Mouse (Mus musculus): ENCODE measurements around the gene Ptcd2. TPM values are rescaled to one million over a fixed set of nuclear protein-coding genes. Genes with fewer than 3 reads are reported as not detected.

Ptcd2 gene
- polyA plus RNA-seq, 1 experiment from 2014 or later = 65.1 TPM

DNA sequence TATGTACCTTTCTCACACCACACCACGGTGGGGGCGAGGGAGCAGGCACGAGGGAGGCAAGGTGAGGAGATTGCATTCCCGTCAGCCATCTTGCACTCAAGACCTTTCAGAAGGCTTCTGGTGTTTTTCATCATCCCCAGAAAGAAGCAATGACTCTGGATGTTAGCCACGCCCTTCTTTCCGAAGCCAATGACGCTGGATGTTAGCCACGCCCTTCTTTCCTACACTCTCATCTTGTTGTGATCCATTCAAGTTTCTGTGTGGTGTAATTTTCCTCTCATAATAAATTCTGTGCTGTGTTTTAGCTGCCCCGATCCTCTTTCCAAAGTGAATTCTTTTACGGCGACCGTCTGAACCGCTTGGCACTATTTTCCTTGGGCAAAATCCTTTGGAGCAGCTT is 50.3 kb downstream of the Ptcd2 start:
- no peaks in the 10 kb centered on the region for H3K4me1 ChIP-seq (ENCODE audit: control insufficient read depth, insufficient read depth, low read length)
- no peak overlapping the region for H3K4me2 ChIP-seq (ENCODE audit: low read depth, low read length)
- H3K4me3 ChIP-seq (ENCODE audit: low read depth, low read length) = no peak overlapping the region
- no peaks in the 10 kb centered on the region for H3K36me3 ChIP-seq (replicated peaks; ENCODE audit: control insufficient read depth, insufficient read depth, low read depth, low read length)
- ATAC-seq (replicated peaks; ENCODE audit: insufficient number of reproducible peaks, low FRiP score, low TSS enrichment, low read depth) = no peak
- WGBS = 91% methylated on average over 13 of the region's 13 CpGs
- no peak overlapping the region for H3K9ac ChIP-seq (replicated peaks; ENCODE audit: low read length)
- H3K27me3 ChIP-seq (ENCODE audit: control insufficient read depth, insufficient read depth, low read length) = no peaks in the 10 kb centered on the region
- H3K9me3 ChIP-seq (replicated peaks; ENCODE audit: control insufficient read depth, low read length) = no peaks in the 10 kb centered on the region
- H3K27ac ChIP-seq (replicated peaks; ENCODE audit: low read depth, low read length) = no peak overlapping the region
- no peak for DNase-seq (ENCODE audit: low spot score)

DNA sequence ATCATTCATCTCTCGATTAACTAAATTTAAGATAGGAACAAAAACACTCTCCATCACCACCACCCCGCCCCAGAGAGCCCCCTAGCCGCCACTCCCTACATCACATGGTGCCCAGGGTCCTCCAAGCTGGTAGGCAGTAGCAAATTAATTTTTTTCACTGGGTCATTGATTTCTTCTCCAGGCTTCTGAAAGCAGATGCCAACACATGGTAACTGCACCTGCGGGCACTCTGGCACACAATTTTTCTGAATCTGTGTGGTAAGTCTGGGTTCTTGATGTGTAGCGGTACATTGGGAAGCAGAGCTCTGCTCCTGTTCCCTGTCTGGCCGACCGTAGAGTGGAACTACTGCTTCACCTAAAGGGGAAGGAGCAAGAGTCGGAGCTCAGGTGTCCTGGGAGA is 53.7 kb downstream of the Ptcd2 start:
- Histone ChIP-seq H3K4me2 (ENCODE audit: low read depth, low read length) (no peak overlapping the region), H3K36me3 (replicated peaks; ENCODE audit: control insufficient read depth, insufficient read depth, low read depth, low read length) (no peaks in the 10 kb centered on the region), H3K4me3 (ENCODE audit: low read depth, low read length) (no peak overlapping the region), H3K27me3 (ENCODE audit: control insufficient read depth, insufficient read depth, low read length) (no peaks in the 10 kb centered on the region), H3K9me3 (replicated peaks; ENCODE audit: control insufficient read depth, low read length) (no peaks in the 10 kb centered on the region), H3K9ac (replicated peaks; ENCODE audit: low read length) (no peak overlapping the region), H3K4me1 (ENCODE audit: control insufficient read depth, insufficient read depth, low read length) (no peaks in the 10 kb centered on the region), H3K27ac (replicated peaks; ENCODE audit: low read depth, low read length) (no peak overlapping the region)
- ATAC-seq (replicated peaks; ENCODE audit: insufficient number of reproducible peaks, low FRiP score, low TSS enrichment, low read depth) (no peak), DNase-seq (ENCODE audit: low spot score) (no peak)
- WGBS = 88% methylated on average over 8 of the region's 8 CpGs

DNA sequence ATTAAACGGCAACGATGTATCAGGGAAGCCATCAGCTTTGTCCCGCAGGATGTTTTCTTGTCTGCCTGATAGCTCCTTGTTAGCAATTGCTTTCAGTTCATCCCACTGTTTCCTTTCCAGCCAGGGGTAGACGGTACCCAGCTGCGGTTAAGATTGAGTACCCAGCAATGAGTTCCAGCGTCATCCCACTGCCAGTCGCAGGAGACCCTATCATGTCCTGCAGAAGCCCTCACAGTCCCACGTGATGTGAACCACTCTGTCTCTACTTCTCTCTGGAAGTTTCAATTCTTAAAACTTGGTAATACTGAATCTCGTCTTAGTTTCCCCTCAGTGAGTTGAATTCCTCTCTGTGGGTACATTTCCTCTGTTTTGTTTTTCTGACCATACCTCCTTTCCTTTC is 56.7 kb downstream of the Ptcd2 start:
- H3K36me3 ChIP-seq (replicated peaks; ENCODE audit: control insufficient read depth, insufficient read depth, low read depth, low read length) = no peaks in the 10 kb centered on the region
- H3K9me3 ChIP-seq (replicated peaks; ENCODE audit: control insufficient read depth, low read length) = no peaks in the 10 kb centered on the region
- no peak overlapping the region for H3K4me3 ChIP-seq (ENCODE audit: low read depth, low read length)
- H3K4me2 ChIP-seq (ENCODE audit: low read depth, low read length) = no peak overlapping the region
- no peak overlapping the region for H3K9ac ChIP-seq (replicated peaks; ENCODE audit: low read length)
- H3K4me1 ChIP-seq (ENCODE audit: control insufficient read depth, insufficient read depth, low read length) = no peaks in the 10 kb centered on the region
- DNase-seq (ENCODE audit: low spot score) = no peak
- WGBS = 88% methylated on average over 9 of the region's 9 CpGs
- ATAC-seq (replicated peaks; ENCODE audit: insufficient number of reproducible peaks, low FRiP score, low TSS enrichment, low read depth) = no peak
- H3K27me3 ChIP-seq (ENCODE audit: control insufficient read depth, insufficient read depth, low read length) = no peaks in the 10 kb centered on the region
- no peak overlapping the region for H3K27ac ChIP-seq (replicated peaks; ENCODE audit: low read depth, low read length)

DNA sequence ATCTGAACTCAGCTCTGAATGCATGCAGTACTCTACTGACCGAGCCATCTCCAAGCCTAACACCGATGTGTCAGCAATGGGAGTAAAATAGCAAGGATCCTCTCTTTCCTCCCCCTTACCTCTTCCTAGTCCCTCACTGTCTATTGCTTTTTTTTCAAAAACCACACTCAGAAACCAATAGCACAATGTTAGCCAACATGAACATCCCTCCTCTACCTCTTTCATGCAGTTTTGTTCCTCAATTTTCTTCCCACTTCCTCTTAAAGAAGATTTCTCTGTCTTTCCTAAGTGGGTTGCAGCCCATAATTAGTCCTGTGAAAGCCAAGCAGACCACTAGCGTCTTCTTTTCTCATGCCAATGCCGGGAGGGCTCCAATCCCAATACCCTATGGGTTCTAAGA is 57.3 kb downstream of the Ptcd2 start:
- Histone ChIP-seq H3K4me1 (ENCODE audit: control insufficient read depth, insufficient read depth, low read length) (no peaks in the 10 kb centered on the region), H3K9ac (replicated peaks; ENCODE audit: low read length) (no peak overlapping the region), H3K27me3 (ENCODE audit: control insufficient read depth, insufficient read depth, low read length) (no peaks in the 10 kb centered on the region), H3K9me3 (replicated peaks; ENCODE audit: control insufficient read depth, low read length) (no peaks in the 10 kb centered on the region), H3K4me2 (ENCODE audit: low read depth, low read length) (no peak overlapping the region), H3K27ac (replicated peaks; ENCODE audit: low read depth, low read length) (no peak overlapping the region), H3K36me3 (replicated peaks; ENCODE audit: control insufficient read depth, insufficient read depth, low read depth, low read length) (no peaks in the 10 kb centered on the region), H3K4me3 (ENCODE audit: low read depth, low read length) (no peak overlapping the region)
- WGBS = 96% methylated on average over 4 of the region's 4 CpGs
- ATAC-seq (replicated peaks; ENCODE audit: insufficient number of reproducible peaks, low FRiP score, low TSS enrichment, low read depth) (no peak), DNase-seq (ENCODE audit: low spot score) (no peak)

DNA sequence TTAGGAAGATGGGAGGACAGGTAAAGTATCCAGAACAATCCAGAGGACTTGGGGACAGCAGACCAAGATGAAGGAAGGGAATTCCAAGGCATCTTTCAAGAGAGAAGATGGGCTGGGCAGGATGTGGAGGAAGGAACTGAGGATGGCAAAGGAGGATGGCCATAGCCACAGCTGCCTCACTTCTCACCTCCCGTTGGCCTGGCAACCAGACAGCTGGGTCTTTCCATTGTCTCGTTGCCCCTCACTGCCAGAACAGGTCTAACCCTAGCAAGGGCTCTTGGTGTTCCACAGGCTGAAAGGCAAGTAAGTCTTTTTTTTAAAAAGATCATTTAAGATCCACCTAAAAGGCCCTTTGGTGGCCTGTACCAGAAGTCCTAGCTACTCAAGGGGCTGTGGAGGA is 59.3 kb downstream of the Ptcd2 start:
- Histone ChIP-seq H3K4me2 (ENCODE audit: low read depth, low read length) (no peak overlapping the region), H3K27ac (replicated peaks; ENCODE audit: low read depth, low read length) (no peak overlapping the region), H3K9ac (replicated peaks; ENCODE audit: low read length) (no peak overlapping the region), H3K36me3 (replicated peaks; ENCODE audit: control insufficient read depth, insufficient read depth, low read depth, low read length) (no peaks in the 10 kb centered on the region), H3K4me3 (ENCODE audit: low read depth, low read length) (no peak overlapping the region), H3K9me3 (replicated peaks; ENCODE audit: control insufficient read depth, low read length) (no peaks in the 10 kb centered on the region), H3K4me1 (ENCODE audit: control insufficient read depth, insufficient read depth, low read length) (no peaks in the 10 kb centered on the region), H3K27me3 (ENCODE audit: control insufficient read depth, insufficient read depth, low read length) (no peaks in the 10 kb centered on the region)
- 63% methylated on average over 2 of the region's 2 CpGs for WGBS
- DNase-seq (ENCODE audit: low spot score) = no peak
- ATAC-seq (replicated peaks; ENCODE audit: insufficient number of reproducible peaks, low FRiP score, low TSS enrichment, low read depth) = no peak

DNA sequence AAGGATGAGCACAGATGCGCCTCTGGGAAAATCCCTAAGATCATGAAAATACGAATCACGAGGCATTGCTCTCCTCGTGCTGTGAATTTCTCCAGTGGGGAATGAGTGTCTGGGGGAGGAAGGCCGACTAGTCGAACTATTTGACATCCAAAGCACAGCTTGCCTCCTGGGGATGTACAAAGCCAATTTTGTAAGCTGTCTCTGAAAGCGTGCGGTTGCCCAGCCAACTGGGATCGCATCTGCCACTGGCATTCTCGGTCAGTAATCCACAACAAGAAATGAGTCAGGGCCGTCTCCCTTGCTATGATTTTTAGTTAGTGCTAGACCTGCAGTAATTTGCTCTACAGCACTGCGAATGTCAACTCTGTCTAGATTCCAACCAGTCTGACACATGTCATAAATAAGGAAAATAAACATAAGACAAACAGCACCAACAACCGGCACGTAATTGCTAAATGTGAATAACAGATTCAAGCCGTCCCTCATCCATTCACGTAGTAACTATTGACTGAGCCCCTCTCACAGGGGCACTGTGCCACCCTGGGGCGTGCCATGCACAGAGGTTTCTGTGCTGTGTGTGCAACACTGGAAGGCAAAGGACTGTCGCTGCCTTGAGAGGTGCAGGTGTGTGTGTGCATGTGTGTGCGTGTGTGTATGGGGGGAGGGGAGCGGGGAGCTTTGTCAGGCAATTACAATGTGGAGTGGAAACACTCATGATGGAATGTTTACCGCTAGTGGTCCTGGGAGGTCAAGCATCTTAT is 59.9 kb downstream of the Ptcd2 start:
- H3K4me1 ChIP-seq (ENCODE audit: control insufficient read depth, insufficient read depth, low read length) = no peaks in the 10 kb centered on the region
- ATAC-seq (replicated peaks; ENCODE audit: insufficient number of reproducible peaks, low FRiP score, low TSS enrichment, low read depth) (no peak), DNase-seq (ENCODE audit: low spot score) (no peak)
- no peak overlapping the region for H3K27ac ChIP-seq (replicated peaks; ENCODE audit: low read depth, low read length)
- no peak overlapping the region for H3K4me2 ChIP-seq (ENCODE audit: low read depth, low read length)
- no peaks in the 10 kb centered on the region for H3K9me3 ChIP-seq (replicated peaks; ENCODE audit: control insufficient read depth, low read length)
- 83% methylated on average over 21 of the region's 21 CpGs for WGBS
- no peak overlapping the region for H3K4me3 ChIP-seq (ENCODE audit: low read depth, low read length)
- no peaks in the 10 kb centered on the region for H3K27me3 ChIP-seq (ENCODE audit: control insufficient read depth, insufficient read depth, low read length)
- no peak overlapping the region for H3K9ac ChIP-seq (replicated peaks; ENCODE audit: low read length)
- H3K36me3 ChIP-seq (replicated peaks; ENCODE audit: control insufficient read depth, insufficient read depth, low read depth, low read length) = no peaks in the 10 kb centered on the region

DNA sequence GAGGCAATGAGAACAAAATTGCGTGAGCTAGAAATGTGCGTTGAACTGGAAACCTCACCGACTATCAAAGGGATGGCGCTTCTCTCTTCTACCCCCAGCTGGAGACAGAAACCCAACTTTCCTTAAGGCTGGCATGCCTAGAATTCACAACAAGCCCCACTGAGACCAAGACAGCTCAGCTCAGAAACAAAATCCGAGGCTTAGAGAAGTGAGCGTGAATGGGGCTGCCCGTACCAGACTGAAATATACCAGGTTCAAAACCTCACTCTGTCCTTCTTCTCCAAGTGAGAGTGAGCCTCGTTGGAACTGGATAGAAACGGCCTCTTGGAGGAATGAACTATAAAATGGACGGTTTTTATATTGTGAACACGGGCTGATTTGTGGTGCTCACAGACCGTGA is 60.6 kb downstream of the Ptcd2 start:
- WGBS = 88% methylated on average over 12 of the region's 12 CpGs
- no peaks in the 10 kb centered on the region for H3K4me1 ChIP-seq (ENCODE audit: control insufficient read depth, insufficient read depth, low read length)
- no peak overlapping the region for H3K4me3 ChIP-seq (ENCODE audit: low read depth, low read length)
- H3K9ac ChIP-seq (replicated peaks; ENCODE audit: low read length) = no peak overlapping the region
- H3K36me3 ChIP-seq (replicated peaks; ENCODE audit: control insufficient read depth, insufficient read depth, low read depth, low read length) = no peaks in the 10 kb centered on the region
- H3K4me2 ChIP-seq (ENCODE audit: low read depth, low read length) = no peak overlapping the region
- H3K9me3 ChIP-seq (replicated peaks; ENCODE audit: control insufficient read depth, low read length) = no peaks in the 10 kb centered on the region
- ATAC-seq (replicated peaks; ENCODE audit: insufficient number of reproducible peaks, low FRiP score, low TSS enrichment, low read depth) (no peak), DNase-seq (ENCODE audit: low spot score) (no peak)
- H3K27me3 ChIP-seq (ENCODE audit: control insufficient read depth, insufficient read depth, low read length) = no peaks in the 10 kb centered on the region
- no peak overlapping the region for H3K27ac ChIP-seq (replicated peaks; ENCODE audit: low read depth, low read length)

DNA sequence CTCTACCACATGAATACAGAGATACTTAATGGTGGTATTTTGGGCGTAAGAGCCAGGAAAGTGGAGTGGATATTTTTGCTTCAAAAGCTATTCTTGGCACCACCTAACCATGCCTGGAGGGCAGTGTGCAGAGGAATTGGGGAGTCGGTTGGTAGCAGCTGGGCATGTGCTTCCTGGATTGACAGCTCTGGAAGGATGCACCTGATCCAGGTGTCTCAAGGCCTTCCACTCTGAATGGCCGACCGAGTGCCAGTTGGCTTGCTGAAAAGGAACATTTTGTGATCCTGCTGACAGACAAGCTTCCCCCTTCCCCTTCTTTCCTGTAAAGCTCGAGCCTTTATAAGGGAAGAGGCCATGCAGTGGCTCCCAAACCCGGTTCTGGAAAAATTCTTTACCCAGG is 61.5 kb downstream of the Ptcd2 start:
- no peak overlapping the region for H3K4me3 ChIP-seq (ENCODE audit: low read depth, low read length)
- H3K36me3 ChIP-seq (replicated peaks; ENCODE audit: control insufficient read depth, insufficient read depth, low read depth, low read length) = no peaks in the 10 kb centered on the region
- DNase-seq (ENCODE audit: low spot score) = no peak
- H3K27me3 ChIP-seq (ENCODE audit: control insufficient read depth, insufficient read depth, low read length) = no peaks in the 10 kb centered on the region
- no peak overlapping the region for H3K9ac ChIP-seq (replicated peaks; ENCODE audit: low read length)
- H3K27ac ChIP-seq (replicated peaks; ENCODE audit: low read depth, low read length) = no peak overlapping the region
- no peaks in the 10 kb centered on the region for H3K4me1 ChIP-seq (ENCODE audit: control insufficient read depth, insufficient read depth, low read length)
- no peaks in the 10 kb centered on the region for H3K9me3 ChIP-seq (replicated peaks; ENCODE audit: control insufficient read depth, low read length)
- WGBS = 79% methylated on average over 6 of the region's 6 CpGs
- no peak for ATAC-seq (replicated peaks; ENCODE audit: insufficient number of reproducible peaks, low FRiP score, low TSS enrichment, low read depth)
- H3K4me2 ChIP-seq (ENCODE audit: low read depth, low read length) = no peak overlapping the region
